Mouse (Mus musculus): ENCODE results near the gene Tns3. TPM values are rescaled to one million over a fixed set of nuclear protein-coding genes. Genes with fewer than 3 reads are reported as not detected.

Gene Tns3
- total RNA-seq, 1 experiment from 2014 or later = 14.9 TPM

- ATAC-seq (replicated peaks in 1 of 2; ENCODE audit: insufficient read depth in 1 of 2, low FRiP score in 2 of 2, low TSS enrichment in 1 of 2, low read depth in 1 of 2, poor library complexity in 2 of 2, severe bottlenecking in 2 of 2) = no peak
Observed at GRCm38 (mm10) chr11:8492332-8492731, 172.0 kb downstream of the Tns3 start.

DNA sequence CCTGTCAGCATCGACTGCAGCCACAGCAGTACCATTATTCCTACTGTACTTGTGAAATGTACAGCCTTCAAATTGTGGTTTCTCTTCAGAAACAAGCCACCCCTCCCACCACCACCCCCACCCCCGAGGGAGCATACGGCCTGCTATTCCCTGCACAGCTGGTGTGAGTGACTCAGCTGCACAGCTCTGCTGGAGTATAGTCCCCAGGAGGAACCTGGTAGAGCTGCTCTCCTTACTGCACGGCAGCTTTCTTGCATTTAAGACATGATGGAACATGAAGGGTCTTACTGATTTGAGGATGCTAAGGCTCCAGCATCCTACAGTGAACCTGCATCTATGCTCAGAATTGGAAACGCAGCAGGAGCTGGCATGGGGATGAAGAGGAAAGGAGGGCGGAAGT is 176.1 kb downstream of the Tns3 start:
- ATAC-seq (replicated peaks in 1 of 2; ENCODE audit: insufficient read depth in 1 of 2, low FRiP score in 2 of 2, low TSS enrichment in 1 of 2, low read depth in 1 of 2, poor library complexity in 2 of 2, severe bottlenecking in 2 of 2) = no peak

- ATAC-seq (replicated peaks in 1 of 2; ENCODE audit: insufficient read depth in 1 of 2, low FRiP score in 2 of 2, low TSS enrichment in 1 of 2, low read depth in 1 of 2, poor library complexity in 2 of 2, severe bottlenecking in 2 of 2) = no peak
Observed at GRCm38 (mm10) chr11:8486552-8486951, 177.8 kb downstream of the Tns3 start.

- no peak for ATAC-seq (replicated peaks in 1 of 2; ENCODE audit: insufficient read depth in 1 of 2, low FRiP score in 2 of 2, low TSS enrichment in 1 of 2, low read depth in 1 of 2, poor library complexity in 2 of 2, severe bottlenecking in 2 of 2)
Observed at GRCm38 (mm10) chr11:8484538-8484937, 179.8 kb downstream of the Tns3 start.

- ATAC-seq (replicated peaks in 1 of 2; ENCODE audit: insufficient read depth in 1 of 2, low FRiP score in 2 of 2, low TSS enrichment in 1 of 2, low read depth in 1 of 2, poor library complexity in 2 of 2, severe bottlenecking in 2 of 2) = no peak
Observed at GRCm38 (mm10) chr11:8482721-8483120, 181.6 kb downstream of the Tns3 start.

DNA sequence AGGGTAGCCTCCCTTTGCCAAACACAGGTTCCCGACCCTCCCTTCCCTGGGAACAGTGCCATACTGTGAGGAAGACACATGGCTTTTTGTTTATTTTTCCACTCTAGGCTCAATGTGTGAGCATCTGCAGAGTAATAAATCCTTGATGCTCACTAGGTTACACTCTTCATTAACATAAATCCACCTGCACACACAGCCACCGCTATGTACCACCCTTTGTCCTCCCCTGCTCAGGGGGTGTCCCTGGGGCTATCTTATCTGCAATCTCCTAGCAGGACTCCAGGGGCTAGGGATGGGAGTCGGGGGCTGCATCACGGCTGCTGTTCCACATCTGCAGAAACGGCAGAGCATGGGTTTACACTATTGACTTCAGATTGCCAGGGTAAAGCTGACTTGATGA is 182.4 kb downstream of the Tns3 start:
- no peak for ATAC-seq (replicated peaks in 1 of 2; ENCODE audit: insufficient read depth in 1 of 2, low FRiP score in 2 of 2, low TSS enrichment in 1 of 2, low read depth in 1 of 2, poor library complexity in 2 of 2, severe bottlenecking in 2 of 2)

GRCm38 (mm10) chr11:8481529-8481928 is 182.8 kb downstream of the Tns3 start:
- ATAC-seq (replicated peaks in 1 of 2; ENCODE audit: insufficient read depth in 1 of 2, low FRiP score in 2 of 2, low TSS enrichment in 1 of 2, low read depth in 1 of 2, poor library complexity in 2 of 2, severe bottlenecking in 2 of 2) = no peak; a peak in 1 of 4 replicates

DNA sequence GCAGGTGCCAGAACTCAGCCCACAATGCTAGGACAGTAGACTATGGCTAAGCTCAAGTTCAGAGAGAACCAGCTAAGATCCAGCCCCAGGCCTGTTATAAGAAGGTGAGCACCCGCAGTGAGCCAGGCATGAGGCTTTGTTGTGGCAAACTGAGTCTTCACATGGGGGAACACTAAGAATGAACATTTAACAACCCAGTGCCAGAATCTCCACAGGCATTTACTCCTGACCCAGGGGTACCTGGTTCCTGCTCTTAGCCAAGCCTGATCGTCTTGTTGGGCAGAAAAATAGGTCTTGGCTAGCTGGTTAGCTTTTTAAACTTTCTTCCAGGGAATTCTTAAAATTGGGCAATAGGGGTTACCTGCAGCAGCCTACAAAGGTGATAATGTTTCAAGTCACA is 184.5 kb downstream of the Tns3 start:
- ATAC-seq (replicated peaks in 1 of 2; ENCODE audit: insufficient read depth in 1 of 2, low FRiP score in 2 of 2, low TSS enrichment in 1 of 2, low read depth in 1 of 2, poor library complexity in 2 of 2, severe bottlenecking in 2 of 2) = no peak

DNA sequence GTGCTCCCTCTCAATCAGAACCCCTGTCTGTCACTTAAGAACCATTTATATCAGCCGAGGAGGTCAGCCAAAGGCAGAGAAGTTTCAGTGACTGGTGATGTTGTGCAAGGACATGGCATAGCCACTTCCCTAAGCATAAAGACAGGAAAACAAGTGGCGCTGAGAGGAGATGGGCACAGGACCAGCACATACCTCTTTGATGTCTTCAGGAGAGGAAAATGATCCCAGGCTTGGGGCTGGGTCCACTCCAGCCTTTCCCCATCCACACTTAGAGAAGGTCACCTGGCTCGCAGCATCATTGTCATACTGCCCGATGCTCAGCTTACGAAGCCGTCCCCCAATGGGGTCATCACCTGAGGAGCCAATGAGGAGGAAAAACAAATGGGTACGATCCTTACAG is 185.0 kb downstream of the Tns3 start:
- ATAC-seq (replicated peaks in 1 of 2; ENCODE audit: insufficient read depth in 1 of 2, low FRiP score in 2 of 2, low TSS enrichment in 1 of 2, low read depth in 1 of 2, poor library complexity in 2 of 2, severe bottlenecking in 2 of 2) = no peak

- ATAC-seq (replicated peaks in 1 of 2; ENCODE audit: insufficient read depth in 1 of 2, low FRiP score in 2 of 2, low TSS enrichment in 1 of 2, low read depth in 1 of 2, poor library complexity in 2 of 2, severe bottlenecking in 2 of 2) = no peak
Observed at GRCm38 (mm10) chr11:8473616-8474015, 190.7 kb downstream of the Tns3 start.

- no peak for ATAC-seq (replicated peaks in 1 of 2; ENCODE audit: insufficient read depth in 1 of 2, low FRiP score in 2 of 2, low TSS enrichment in 1 of 2, low read depth in 1 of 2, poor library complexity in 2 of 2, severe bottlenecking in 2 of 2)
Observed at GRCm38 (mm10) chr11:8472439-8472838, 191.9 kb downstream of the Tns3 start.

DNA sequence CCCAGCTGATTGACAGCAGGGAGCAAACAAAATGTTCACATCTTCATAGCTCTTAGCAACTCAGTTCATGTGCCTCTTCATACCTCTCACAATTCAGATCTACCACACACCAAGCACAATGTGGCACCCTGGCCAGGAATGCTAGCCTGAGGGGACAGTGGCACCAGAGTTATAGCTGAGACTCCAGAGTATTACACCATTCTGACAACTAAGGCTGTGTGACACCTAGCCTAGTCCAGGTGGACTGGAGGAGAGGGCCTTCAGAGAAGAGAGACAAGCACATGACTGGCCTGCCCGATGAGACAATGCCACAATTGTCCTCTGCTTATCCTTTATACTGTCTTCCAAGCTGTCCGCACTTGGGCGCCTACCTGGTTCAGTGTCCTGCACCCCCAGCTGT is 192.8 kb downstream of the Tns3 start:
- ATAC-seq (replicated peaks in 1 of 2; ENCODE audit: insufficient read depth in 1 of 2, low FRiP score in 2 of 2, low TSS enrichment in 1 of 2, low read depth in 1 of 2, poor library complexity in 2 of 2, severe bottlenecking in 2 of 2) = no peak

DNA sequence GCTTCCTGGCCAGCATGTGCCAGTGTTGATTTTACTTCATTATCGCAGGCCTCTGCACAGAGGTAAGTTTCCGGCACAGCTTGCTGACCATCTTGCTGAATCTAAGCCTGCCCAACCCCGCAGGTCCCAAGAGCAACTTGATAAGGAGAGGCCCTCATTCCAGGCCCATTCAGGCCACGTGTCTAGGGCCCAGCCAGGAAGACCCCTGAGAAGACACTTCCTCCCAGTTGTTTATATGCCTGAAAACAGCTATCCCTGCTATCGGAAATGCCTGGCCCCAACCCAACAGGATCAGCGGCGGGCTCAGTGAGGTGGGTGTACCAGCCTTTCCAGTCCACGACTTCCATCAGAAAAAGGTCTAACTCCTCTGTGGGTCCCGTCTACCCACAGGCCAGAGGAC is 194.8 kb downstream of the Tns3 start:
- ATAC-seq (replicated peaks in 1 of 2; ENCODE audit: insufficient read depth in 1 of 2, low FRiP score in 2 of 2, low TSS enrichment in 1 of 2, low read depth in 1 of 2, poor library complexity in 2 of 2, severe bottlenecking in 2 of 2) = no peak

- peak; percentile 62 to 68 for ATAC-seq (replicated peaks in 1 of 2; ENCODE audit: insufficient read depth in 1 of 2, low FRiP score in 2 of 2, low TSS enrichment in 1 of 2, low read depth in 1 of 2, poor library complexity in 2 of 2, severe bottlenecking in 2 of 2)
Observed at GRCm38 (mm10) chr11:8468161-8469091, 195.9 kb downstream of the Tns3 start.

GRCm38 (mm10) chr11:8467403-8468160 is 196.8 kb downstream of the Tns3 start:
- no peak for ATAC-seq (replicated peaks in 1 of 2; ENCODE audit: insufficient read depth in 1 of 2, low FRiP score in 2 of 2, low TSS enrichment in 1 of 2, low read depth in 1 of 2, poor library complexity in 2 of 2, severe bottlenecking in 2 of 2)

DNA sequence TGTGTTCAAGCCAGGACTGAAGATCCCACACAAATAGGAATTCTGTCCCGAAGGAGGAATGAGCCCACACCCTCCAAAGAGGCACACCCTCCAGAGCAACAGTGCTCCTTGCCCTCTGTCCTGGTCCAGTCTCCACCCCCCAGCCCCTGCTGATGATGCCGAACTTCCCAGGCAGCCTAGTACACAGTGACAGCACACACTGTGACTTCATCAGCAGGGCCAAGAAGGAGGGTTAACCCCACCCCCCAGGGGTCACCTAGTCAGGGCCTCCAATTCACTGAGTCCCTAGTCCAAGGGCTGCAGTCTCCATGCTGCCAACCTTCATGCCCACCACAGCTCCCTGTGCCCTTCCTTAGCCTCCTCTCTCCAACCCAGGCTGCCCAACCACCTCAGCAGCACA is 200.5 kb downstream of the Tns3 start:
- no peak for ATAC-seq (replicated peaks in 1 of 2; ENCODE audit: insufficient read depth in 1 of 2, low FRiP score in 2 of 2, low TSS enrichment in 1 of 2, low read depth in 1 of 2, poor library complexity in 2 of 2, severe bottlenecking in 2 of 2)

DNA sequence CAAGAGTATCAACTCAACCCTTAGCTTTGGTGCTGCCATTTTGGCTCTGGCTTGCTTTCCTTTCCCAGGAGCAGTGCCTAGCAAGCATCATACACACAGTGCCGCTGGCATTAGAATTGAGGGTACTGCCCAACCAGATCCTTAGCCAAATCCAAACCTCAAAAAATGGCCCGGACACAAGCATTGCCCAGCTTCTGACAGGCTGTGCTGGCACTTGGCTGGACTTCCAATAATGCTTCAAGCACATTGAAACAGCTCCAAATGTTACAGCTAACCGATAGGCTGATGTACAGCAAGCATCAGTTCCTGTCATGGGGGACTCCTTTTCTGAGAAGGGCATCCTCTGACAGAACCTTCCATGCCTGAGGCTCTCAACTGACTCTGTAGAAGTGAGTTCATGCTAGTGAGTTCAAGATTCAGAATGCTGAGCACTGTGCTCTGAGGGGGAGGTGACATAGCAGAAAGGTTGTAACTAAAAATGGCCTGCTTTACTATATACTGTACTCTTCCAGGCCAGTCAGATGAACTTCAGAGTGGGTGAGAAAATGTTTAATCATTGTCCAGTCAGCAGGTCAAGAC is 201.4 kb downstream of the Tns3 start:
- ATAC-seq (replicated peaks in 1 of 2; ENCODE audit: insufficient read depth in 1 of 2, low FRiP score in 2 of 2, low TSS enrichment in 1 of 2, low read depth in 1 of 2, poor library complexity in 2 of 2, severe bottlenecking in 2 of 2) = no peak

DNA sequence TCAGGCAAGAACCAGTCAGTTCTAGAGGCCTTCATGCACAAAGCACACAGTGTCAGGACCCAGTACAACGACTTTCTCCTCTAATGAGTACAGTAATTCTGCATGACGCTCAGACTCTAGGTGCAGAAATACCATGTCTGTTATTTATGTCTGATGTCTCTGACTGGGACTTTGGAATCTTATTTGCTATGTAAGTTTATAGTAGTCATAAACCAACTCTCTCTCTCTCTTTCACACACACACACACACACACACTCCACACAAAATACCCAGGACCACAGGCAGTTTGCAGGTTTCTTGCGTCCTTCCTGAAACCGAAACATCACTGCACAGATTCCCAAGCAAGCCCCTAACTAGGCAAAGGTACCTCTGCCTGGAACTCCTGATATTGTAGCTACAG is 203.5 kb downstream of the Tns3 start:
- ATAC-seq (replicated peaks in 1 of 2; ENCODE audit: insufficient read depth in 1 of 2, low FRiP score in 2 of 2, low TSS enrichment in 1 of 2, low read depth in 1 of 2, poor library complexity in 2 of 2, severe bottlenecking in 2 of 2) = no peak
